Mouse (Mus musculus): ENCODE results near the gene Slc25a39.

DNA sequence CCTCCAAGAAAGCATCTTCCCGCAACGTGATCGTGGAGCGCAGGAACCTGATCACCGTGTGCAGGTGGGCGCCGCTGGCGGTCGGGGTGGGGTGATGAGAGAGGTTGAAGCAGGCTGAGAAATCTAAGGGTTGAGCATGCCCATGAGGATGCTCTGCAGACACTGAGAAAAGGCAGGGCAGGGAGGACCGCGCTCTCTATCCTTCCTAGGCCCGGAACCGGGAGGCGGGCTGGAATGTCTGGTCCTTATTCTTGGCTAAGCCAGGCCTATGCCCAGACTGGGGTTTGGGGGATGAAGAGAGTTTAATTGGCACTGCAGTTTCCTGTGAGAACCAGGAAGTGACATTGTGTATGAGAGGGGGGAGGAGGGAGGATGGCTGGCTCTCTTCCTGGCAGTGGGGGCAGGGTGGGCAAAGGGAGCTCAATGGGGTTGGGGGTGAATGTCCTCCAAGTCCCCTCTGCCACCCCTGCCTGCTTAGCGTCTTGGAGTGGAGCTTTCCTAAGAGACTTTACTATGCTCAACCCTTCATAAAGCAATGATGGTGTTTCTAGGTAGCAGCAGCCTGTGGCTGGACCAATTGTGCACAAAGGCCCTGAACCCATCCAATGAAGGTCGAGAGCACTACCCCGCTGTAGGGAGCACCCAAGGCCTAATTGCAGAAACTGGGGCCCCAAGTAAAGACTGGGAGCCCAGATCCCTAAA is 13.9 kb downstream of the Slc25a39 start:
- TF ChIP-seq POLR2A (IDR thresholded peaks at IDR 0.05; ENCODE audit: borderline replicate concordance, extremely low read depth, low read depth, low read length) (no peak), CTCF (IDR thresholded peaks at IDR 0.05; ENCODE audit: insufficient read depth, low read length) (no peak)
